Mouse (Mus musculus): ENCODE results near the gene Parvg.
"Not testable (repeated sequence)": the region's sequence is repeated elsewhere in the genome, so short reads cannot be mapped to it uniquely, and the experiment has no call there.

Gene Parvg

GRCm38 (mm10) chr15:84323966-84324869, at the start of gene Parvg:
Gene Parvg, plus strand, starts transcription at chr15:84324026.
- peak; percentile 41 to 52 for DNase-seq (ENCODE audit: low read depth in 2 of 2, low spot score in 2 of 2)

- DNase-seq (ENCODE audit: low read depth in 2 of 2, low spot score in 2 of 2): no peak
These were observed 47.8 kb upstream of the Parvg start for GRCm38 (mm10) chr15:84276066-84276465.

GRCm38 (mm10) chr15:84278091-84278490, 45.7 kb upstream of the Parvg start:
- DNase-seq (ENCODE audit: low read depth in 2 of 2, low spot score in 2 of 2): no peak

GRCm38 (mm10) chr15:84278656-84279055, 45.2 kb upstream of the Parvg start:
- no peak for DNase-seq (ENCODE audit: low read depth in 2 of 2, low spot score in 2 of 2)

GRCm38 (mm10) chr15:84280309-84280708, 43.5 kb upstream of the Parvg start:
- DNase-seq (ENCODE audit: low read depth in 2 of 2, low spot score in 2 of 2): no peak

- DNase-seq (ENCODE audit: low read depth in 2 of 2, low spot score in 2 of 2): no peak
These were observed 43.0 kb upstream of the Parvg start for GRCm38 (mm10) chr15:84280712-84281347.

- no peak for DNase-seq (ENCODE audit: low read depth in 2 of 2, low spot score in 2 of 2)
These were observed 41.4 kb upstream of the Parvg start for GRCm38 (mm10) chr15:84282206-84283085.

GRCm38 (mm10) chr15:84284059-84284458, 39.8 kb upstream of the Parvg start:
- DNase-seq (ENCODE audit: low read depth in 2 of 2, low spot score in 2 of 2): peak; percentile 18 to 50

- DNase-seq (ENCODE audit: low read depth in 2 of 2, low spot score in 2 of 2): no peak
These were observed 38.4 kb upstream of the Parvg start for GRCm38 (mm10) chr15:84285453-84285852.

- DNase-seq (ENCODE audit: low read depth in 2 of 2, low spot score in 2 of 2): not testable (repeated sequence)
These were observed 34.9 kb upstream of the Parvg start for GRCm38 (mm10) chr15:84288953-84289352.

- no peak for DNase-seq (ENCODE audit: low read depth in 2 of 2, low spot score in 2 of 2)
These were observed 32.7 kb upstream of the Parvg start for GRCm38 (mm10) chr15:84291097-84291496.

GRCm38 (mm10) chr15:84293590-84293989, 30.2 kb upstream of the Parvg start:
- DNase-seq (ENCODE audit: low read depth in 2 of 2, low spot score in 2 of 2): no peak

GRCm38 (mm10) chr15:84294391-84294790, 29.4 kb upstream of the Parvg start:
- no peak for DNase-seq (ENCODE audit: low read depth in 2 of 2, low spot score in 2 of 2)

- no peak for DNase-seq (ENCODE audit: low read depth in 2 of 2, low spot score in 2 of 2)
These were observed 28.6 kb upstream of the Parvg start for GRCm38 (mm10) chr15:84295225-84295624.

- DNase-seq (ENCODE audit: low read depth in 2 of 2, low spot score in 2 of 2): no peak
These were observed 26.4 kb upstream of the Parvg start for GRCm38 (mm10) chr15:84297454-84297853.

- no peak for DNase-seq (ENCODE audit: low read depth in 2 of 2, low spot score in 2 of 2)
These were observed 24.9 kb upstream of the Parvg start for GRCm38 (mm10) chr15:84298804-84299370.

GRCm38 (mm10) chr15:84299662-84300333, 24.0 kb upstream of the Parvg start:
- DNase-seq (ENCODE audit: low read depth in 2 of 2, low spot score in 2 of 2): no peak

GRCm38 (mm10) chr15:84300591-84300990, 23.2 kb upstream of the Parvg start:
- DNase-seq (ENCODE audit: low read depth in 2 of 2, low spot score in 2 of 2): no peak

GRCm38 (mm10) chr15:84301026-84301425, 22.8 kb upstream of the Parvg start:
- DNase-seq (ENCODE audit: low read depth in 2 of 2, low spot score in 2 of 2): no peak

GRCm38 (mm10) chr15:84301641-84302420, 22.0 kb upstream of the Parvg start:
- DNase-seq (ENCODE audit: low read depth in 2 of 2, low spot score in 2 of 2): no peak
